Mouse (Mus musculus) neural tube, embryonic 13.5 days (tissue): Measurements from ENCODE around the gene Arsg. TPM values are rescaled to one million over a fixed set of nuclear protein-coding genes. Genes with fewer than 3 reads are reported as not detected.

Experiments used
- ATAC-seq: fragments of 200-750 bp; cut with Nextera tagmentation; 2 replicates; pipeline ENCODE4 v1.8.0; 2017; ENCODE audit warnings: low read depth, mild to moderate bottlenecking, moderate TSS enrichment, moderate library complexity
- H3K27ac ChIP-seq: fragments of 300-500 bp; sonication (generic); replicated peaks from 2 replicates; pipeline ENCODE4 v1.5.1; 2015; ENCODE audit warnings: moderate library complexity, mild to moderate bottlenecking, inconsistent platforms
- H3K27me3 ChIP-seq: fragments of 300-500 bp; sonication (generic); 2 replicates; pipeline ENCODE4 v1.6.1; 2015; ENCODE audit warnings: mild to moderate bottlenecking, inconsistent platforms
- H3K36me3 ChIP-seq: fragments of 300-500 bp; sonication (generic); 2 replicates; pipeline ENCODE4 v1.6.1; 2015; ENCODE audit warnings: mild to moderate bottlenecking, inconsistent platforms
- H3K4me1 ChIP-seq: fragments of 300-500 bp; sonication (generic); replicated peaks from 2 replicates; pipeline ENCODE4 v1.6.1; 2015; ENCODE audit warnings: inconsistent platforms
- H3K4me2 ChIP-seq: fragments of 300-500 bp; sonication (generic); 2 replicates; pipeline ENCODE4 v1.6.1; 2015; ENCODE audit warnings: inconsistent platforms, mild to moderate bottlenecking, moderate library complexity
- H3K4me3 ChIP-seq: fragments of 300-500 bp; sonication (generic); 2 replicates; pipeline ENCODE4 v1.5.1; 2015; ENCODE audit warnings: mild to moderate bottlenecking, inconsistent platforms
- H3K9ac ChIP-seq: fragments of 300-500 bp; sonication (generic); 2 replicates; pipeline ENCODE4 v1.6.1; 2015; ENCODE audit warnings: moderate library complexity, mild to moderate bottlenecking, inconsistent platforms
- H3K9me3 ChIP-seq: fragments of 300-500 bp; sonication (generic); 2 replicates; pipeline ENCODE4 v1.6.1; 2016; ENCODE audit warnings: inconsistent platforms
- WGBS: fragments of 180-500 bp; shearing (Covaris S2); methylation state at CpG from one replicate; pipeline ENCODE4 v1.1.7; 2015; 5-methylcytosine and 5-hydroxymethylcytosine counted together
- polyA plus RNA-seq: library from polyadenylated mRNA; unstranded; fragments of >200 nt; fragmentation: Nextera tagmentation; extraction: Ambion mirVana; gene quantifications from 2 replicates; pipeline ENCODE4 v1.2.1, GENCODE M21; 2015

Arsg gene
- polyA plus RNA-seq, 1 experiment from 2014 or later = 3.0 TPM

DNA sequence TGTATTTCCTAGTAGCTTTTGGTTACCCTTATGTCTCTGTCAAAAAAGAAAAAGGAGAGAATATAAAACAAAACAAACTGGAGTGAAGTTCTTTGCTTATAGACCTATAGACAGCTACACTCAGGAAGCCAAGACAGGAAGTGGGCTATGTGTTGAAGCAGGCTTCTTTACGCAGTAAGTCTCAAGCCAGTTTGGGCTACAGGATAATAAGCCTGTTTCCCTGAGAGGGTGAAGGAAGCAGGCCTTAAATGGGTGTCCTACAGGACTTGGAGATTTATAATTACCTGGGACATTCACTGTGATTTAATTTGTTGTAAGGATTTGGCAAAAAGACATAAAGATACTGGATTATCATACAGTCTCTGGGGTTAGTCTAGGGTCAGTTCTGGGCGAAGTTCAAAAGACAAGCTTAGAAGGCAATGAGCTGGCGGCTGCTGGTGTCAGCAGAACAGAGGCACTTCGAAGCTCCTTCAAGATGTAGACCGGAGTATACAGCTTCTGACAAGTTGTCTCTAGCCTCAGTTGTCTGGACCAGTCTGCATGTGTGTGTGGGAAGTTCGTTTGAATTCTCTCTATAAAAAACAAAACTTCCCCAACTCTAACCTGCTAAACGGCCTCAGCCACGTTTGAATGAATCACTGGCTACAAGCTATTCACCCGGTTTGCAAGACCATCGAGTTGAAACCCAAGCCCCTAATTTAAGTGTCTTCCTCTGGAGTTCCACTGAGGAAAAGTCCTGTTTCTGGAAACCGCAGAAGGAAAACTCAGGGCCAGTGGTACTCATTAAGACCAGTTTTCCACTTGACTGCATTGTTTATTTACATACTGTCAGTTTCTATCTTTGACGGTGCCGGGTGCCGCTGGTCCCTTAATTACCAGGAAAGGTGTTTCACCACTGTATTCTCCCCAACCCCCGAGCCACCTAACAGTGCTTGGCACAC lies 2.0 kb upstream of the Arsg start:
- H3K4me1 ChIP-seq = peaks cover 33% of the 10 kb centered on the region
- H3K27ac ChIP-seq = no peak overlapping the region
- H3K9me3 ChIP-seq = no peaks in the 10 kb centered on the region
- WGBS = 33% methylated on average over 15 of the region's 15 CpGs
- H3K4me3 ChIP-seq = peak overlapping the region; percentile 78
- no peak for ATAC-seq
- no peaks in the 10 kb centered on the region for H3K36me3 ChIP-seq
- peaks cover 9% of the 10 kb centered on the region; the same call in 1 of the 2 replicates for H3K27me3 ChIP-seq
- peak overlapping the region; percentile 93 for H3K4me2 ChIP-seq
- 0 out of 2 replicates have a peak overlapping the region, but pooled peaks have one; percentile 92 for H3K9ac ChIP-seq

DNA sequence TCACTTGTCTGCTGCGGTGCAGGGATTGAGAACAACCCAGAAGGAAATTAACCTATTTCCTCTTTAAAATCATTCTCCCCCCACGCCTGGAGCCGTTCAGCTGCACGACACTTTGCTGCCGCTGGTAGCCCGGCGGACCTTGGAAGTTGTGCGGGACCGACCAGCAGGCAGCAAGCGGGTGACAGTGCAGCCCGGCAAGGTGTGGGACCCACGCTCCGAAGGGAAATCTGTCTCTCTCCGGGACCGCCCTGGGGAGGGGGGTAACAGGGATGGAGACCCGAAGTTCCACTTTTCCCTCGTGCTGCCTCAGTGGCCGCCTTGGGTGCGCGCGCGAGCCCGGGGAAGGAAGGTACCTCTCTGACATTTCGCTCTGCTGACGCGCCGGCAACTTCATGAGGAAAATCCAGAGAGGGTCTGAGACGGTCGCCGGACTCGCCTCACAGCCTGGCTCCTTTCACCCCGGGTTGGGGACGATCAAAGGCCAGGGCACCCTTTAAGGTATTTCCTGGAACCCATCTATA lies 943 bp upstream of the Arsg start:
- H3K36me3 ChIP-seq = no peaks in the 10 kb centered on the region
- H3K4me1 ChIP-seq = peaks cover 44% of the 10 kb centered on the region
- no peaks in the 10 kb centered on the region for H3K9me3 ChIP-seq
- no peak overlapping the region for H3K27ac ChIP-seq
- ATAC-seq = no peak
- peak overlapping the region; percentile 92 for H3K9ac ChIP-seq
- peak overlapping the region; percentile 78 for H3K4me3 ChIP-seq
- peak overlapping the region; percentile 93 for H3K4me2 ChIP-seq
- peaks cover 9% of the 10 kb centered on the region; the same call in 1 of the 2 replicates for H3K27me3 ChIP-seq
- WGBS = 0% methylated on average over 33 of the region's 33 CpGs

DNA sequence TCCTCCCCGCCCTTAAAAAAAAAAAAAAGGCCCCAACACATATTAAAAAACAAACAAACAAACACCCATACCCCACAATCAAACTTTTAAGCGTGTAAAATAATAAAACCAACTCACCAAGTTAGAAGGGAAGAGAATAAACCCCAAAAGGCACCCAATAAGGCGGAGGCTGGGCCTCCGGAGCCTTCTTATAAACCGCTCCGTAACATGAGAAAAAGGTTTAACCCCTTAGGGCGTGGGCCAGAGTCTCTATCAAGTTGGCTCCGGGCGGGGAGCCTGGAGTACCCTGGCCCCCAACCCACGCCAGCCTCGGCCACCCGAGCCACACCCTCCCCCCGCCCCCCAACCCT lies 378 bp upstream of the Arsg start:
- H3K36me3 ChIP-seq = no peaks in the 10 kb centered on the region
- ATAC-seq = peak; percentile 55
- peak overlapping the region; percentile 78 for H3K4me3 ChIP-seq
- H3K4me1 ChIP-seq = peaks cover 49% of the 10 kb centered on the region
- under 1% methylated on average over 12 of the region's 13 CpGs for WGBS
- peaks cover 9% of the 10 kb centered on the region; the same call in 1 of the 2 replicates for H3K27me3 ChIP-seq
- peak overlapping the region; percentile 95 for H3K27ac ChIP-seq
- H3K9me3 ChIP-seq = no peaks in the 10 kb centered on the region
- peak overlapping the region; percentile 92 for H3K9ac ChIP-seq
- peak overlapping the region; percentile 93 for H3K4me2 ChIP-seq

DNA sequence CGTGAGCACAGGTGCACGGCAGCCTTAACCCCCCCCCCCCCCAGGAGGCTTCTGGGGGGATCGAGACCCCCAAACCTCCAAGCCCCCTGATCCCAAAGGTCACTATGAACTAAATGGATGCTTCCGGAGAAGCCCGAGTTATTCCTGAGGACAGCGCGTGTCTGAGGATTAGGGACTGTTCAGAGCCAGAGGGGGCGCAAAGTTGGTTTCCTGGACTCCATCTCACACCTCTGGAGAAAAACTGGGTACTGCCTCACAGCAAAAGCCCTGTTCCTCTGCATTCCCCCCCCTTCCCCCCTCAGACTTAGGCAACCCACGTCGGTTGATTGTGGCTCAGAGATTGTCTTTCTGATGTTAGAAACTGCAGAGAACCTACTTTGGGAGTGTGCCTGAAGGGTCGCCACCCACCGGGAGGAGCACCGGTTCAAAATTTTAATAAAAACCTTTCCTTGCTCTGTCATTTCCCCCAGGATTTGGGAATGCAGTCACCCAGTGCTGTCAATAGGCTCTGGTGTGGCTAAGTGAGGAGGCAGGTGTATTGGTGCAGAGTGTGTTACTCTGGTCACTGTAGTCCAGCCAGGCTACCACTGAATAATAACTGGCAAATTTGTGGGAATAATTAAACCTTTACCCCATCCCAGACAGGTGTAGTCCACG lies 1.0 kb downstream of the Arsg start:
- Histone ChIP-seq H3K9ac (peak overlapping the region; percentile 92), H3K4me3 (peak overlapping the region; percentile 78), H3K27ac (peak overlapping the region; percentile 95), H3K27me3 (peaks cover 9% of the 10 kb centered on the region; the same call in 1 of the 2 replicates), H3K36me3 (no peaks in the 10 kb centered on the region), H3K4me1 (peaks cover 54% of the 10 kb centered on the region), H3K9me3 (no peaks in the 10 kb centered on the region), H3K4me2 (peak overlapping the region; percentile 93)
- ATAC-seq = peak; percentile 44
- WGBS = 11% methylated on average over 14 of the region's 14 CpGs

DNA sequence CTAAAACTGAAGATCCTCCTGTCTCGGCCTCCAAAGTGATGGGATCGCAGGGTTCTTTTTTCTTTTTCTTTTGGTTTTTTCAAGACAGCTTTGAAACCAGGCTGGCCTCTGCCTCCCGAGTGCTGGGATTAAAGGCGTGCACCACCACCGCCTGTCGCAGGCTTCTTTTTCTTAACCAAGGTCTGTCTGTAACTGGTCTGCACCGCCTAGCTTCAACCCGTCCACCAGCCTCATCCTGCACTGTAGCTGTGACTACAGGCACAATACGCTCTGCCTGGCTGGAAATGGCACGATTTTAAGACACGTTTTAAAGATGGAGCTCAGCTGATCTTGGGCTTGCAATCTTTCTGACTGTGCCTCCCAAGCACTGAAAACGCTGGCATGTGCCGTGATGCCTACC lies 1.7 kb downstream of the Arsg start:
- 0 out of 2 replicates have a peak overlapping the region, but pooled peaks have one; percentile 93 for H3K4me2 ChIP-seq
- H3K27ac ChIP-seq = no peak overlapping the region
- H3K9me3 ChIP-seq = no peaks in the 10 kb centered on the region
- no peak overlapping the region for H3K9ac ChIP-seq
- ATAC-seq = no peak
- no peaks in the 10 kb centered on the region for H3K36me3 ChIP-seq
- H3K4me3 ChIP-seq = no peak overlapping the region
- H3K27me3 ChIP-seq = peaks cover 9% of the 10 kb centered on the region; the same call in 1 of the 2 replicates
- H3K4me1 ChIP-seq = peaks cover 54% of the 10 kb centered on the region
- WGBS = 84% methylated on average over 13 of the region's 13 CpGs

DNA sequence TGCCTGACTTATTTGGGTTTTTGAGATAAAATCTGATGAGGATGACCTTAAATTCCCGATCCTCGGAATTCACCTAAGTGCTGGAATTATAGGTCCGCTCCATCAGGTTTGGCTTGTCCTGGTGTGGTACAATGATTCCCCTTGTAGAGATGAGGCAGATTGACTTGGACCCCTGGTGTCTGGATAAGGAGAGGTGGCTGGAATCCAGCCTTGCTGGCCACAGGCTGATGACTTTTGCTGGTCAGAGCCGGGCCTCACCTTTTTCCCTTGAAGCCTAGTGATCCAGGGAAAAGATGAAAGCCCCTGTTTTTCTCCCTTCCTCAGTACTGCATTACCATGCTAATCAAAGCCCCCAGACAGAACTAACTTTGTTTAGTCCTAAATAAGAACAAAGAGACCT lies 2.5 kb downstream of the Arsg start:
- 66% methylated on average over 4 of the region's 4 CpGs for WGBS
- H3K27ac ChIP-seq = peak overlapping the region; percentile 20
- H3K4me3 ChIP-seq = no peak overlapping the region
- peaks cover 54% of the 10 kb centered on the region for H3K4me1 ChIP-seq
- peaks cover 9% of the 10 kb centered on the region; the same call in 1 of the 2 replicates for H3K27me3 ChIP-seq
- H3K9ac ChIP-seq = no peak overlapping the region
- ATAC-seq = no peak
- no peaks in the 10 kb centered on the region for H3K36me3 ChIP-seq
- H3K9me3 ChIP-seq = no peaks in the 10 kb centered on the region
- H3K4me2 ChIP-seq = no peak overlapping the region

DNA sequence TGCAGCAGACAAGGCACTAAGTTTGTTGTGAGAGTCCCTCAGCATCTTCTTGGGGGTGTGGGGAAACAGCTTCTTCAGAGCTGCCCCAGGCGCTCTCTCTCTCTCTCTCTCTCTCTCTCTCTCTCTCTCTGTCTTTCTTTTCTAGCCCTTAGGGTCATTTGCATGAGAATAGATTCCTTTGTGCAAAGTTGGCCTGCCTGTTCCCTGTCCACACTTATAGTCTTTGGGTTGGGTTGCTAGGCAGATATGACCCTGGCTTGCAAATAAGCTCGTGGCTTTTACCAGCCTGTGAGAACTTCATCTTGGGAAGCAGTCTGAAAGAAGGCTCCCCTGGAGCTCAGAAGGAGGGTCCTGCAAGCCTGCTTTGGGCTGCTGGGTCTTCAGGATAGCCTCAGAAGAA lies 3.1 kb downstream of the Arsg start:
- peaks cover 7% of the 10 kb centered on the region; the same call in 1 of the 2 replicates for H3K27me3 ChIP-seq
- no peaks in the 10 kb centered on the region for H3K36me3 ChIP-seq
- no peak for ATAC-seq
- H3K4me3 ChIP-seq = no peak overlapping the region
- no peak overlapping the region for H3K9ac ChIP-seq
- H3K27ac ChIP-seq = peak overlapping the region; percentile 20
- no peaks in the 10 kb centered on the region for H3K9me3 ChIP-seq
- peaks cover 52% of the 10 kb centered on the region for H3K4me1 ChIP-seq
- WGBS = 9% methylated on average over 2 of the region's 2 CpGs
- no peak overlapping the region for H3K4me2 ChIP-seq

DNA sequence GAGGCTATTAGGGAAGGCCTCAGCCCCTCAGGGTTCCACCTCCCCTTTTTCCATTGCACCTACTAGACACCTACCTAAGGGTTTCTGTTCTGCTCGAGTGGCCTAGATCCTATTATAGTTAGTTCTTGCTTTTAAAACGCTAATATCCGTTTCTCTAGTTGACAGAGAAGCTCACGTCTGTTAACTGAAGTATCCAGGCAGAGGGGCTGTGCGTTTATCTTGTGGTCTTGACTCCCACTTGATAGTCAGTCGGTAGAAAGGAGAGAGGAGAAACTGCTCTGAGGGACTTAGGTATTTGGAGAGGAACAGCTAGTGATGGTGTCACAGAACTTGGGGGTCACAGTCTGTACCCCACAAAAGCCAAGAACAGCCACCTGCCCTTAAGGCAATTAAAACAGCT lies 3.5 kb downstream of the Arsg start:
- H3K27ac ChIP-seq = peak overlapping the region; percentile 20
- WGBS = 21% methylated on average over 6 of the region's 6 CpGs

DNA sequence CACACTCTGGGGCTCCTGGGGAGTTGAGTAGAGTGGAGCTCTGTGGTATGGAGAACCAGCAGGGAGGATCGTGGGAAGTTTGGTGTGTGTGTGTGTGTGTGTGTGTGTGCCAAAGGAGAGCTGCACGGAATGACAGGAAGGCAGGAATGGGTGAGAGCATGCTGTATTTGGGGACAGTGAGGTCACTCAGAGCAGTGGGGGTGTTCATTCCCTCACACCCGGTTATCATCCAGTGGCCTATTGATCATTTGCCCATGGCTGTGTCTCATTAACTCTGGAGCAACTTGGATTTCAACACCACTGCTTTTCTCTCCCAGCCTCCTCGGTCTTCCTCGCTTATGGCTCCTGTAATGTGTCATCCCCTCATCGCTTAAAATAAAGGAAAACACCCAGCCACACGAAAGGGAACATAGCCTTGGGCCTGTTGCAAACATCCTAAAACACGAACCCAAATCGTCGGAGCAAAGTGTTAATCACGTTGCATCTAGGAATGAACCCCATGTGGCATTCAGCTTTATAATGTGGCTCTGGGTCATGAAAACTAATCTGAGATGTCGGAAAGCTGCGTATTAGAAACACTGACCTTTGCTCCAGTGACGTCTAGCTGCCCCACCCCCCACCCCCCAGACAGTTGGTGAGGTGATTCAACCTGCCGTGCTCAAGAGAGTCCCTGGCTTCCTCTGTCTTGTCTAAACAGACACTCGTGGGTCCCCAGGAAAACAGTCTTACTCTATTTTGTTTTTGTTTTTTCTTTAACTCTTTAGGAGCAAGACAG lies 4.6 kb downstream of the Arsg start:
- 60% methylated on average over 16 of the region's 16 CpGs for WGBS
- no peak for ATAC-seq
- Histone ChIP-seq H3K27ac (no peak overlapping the region), H3K4me2 (no peak overlapping the region), H3K9me3 (no peaks in the 10 kb centered on the region), H3K27me3 (no peaks in the 10 kb centered on the region; the same call in 1 of the 2 replicates), H3K4me3 (no peak overlapping the region), H3K36me3 (no peaks in the 10 kb centered on the region), H3K9ac (no peak overlapping the region), H3K4me1 (peaks cover 38% of the 10 kb centered on the region)

More for the DNA sequence above, 3.5 kb downstream of the Arsg start:
- no peak for ATAC-seq
- Histone ChIP-seq H3K4me3 (no peak overlapping the region), H3K9ac (no peak overlapping the region), H3K4me2 (no peak overlapping the region), H3K9me3 (no peaks in the 10 kb centered on the region), H3K36me3 (no peaks in the 10 kb centered on the region), H3K4me1 (peaks cover 48% of the 10 kb centered on the region), H3K27me3 (peaks cover 3% of the 10 kb centered on the region; the same call in 1 of the 2 replicates)

DNA sequence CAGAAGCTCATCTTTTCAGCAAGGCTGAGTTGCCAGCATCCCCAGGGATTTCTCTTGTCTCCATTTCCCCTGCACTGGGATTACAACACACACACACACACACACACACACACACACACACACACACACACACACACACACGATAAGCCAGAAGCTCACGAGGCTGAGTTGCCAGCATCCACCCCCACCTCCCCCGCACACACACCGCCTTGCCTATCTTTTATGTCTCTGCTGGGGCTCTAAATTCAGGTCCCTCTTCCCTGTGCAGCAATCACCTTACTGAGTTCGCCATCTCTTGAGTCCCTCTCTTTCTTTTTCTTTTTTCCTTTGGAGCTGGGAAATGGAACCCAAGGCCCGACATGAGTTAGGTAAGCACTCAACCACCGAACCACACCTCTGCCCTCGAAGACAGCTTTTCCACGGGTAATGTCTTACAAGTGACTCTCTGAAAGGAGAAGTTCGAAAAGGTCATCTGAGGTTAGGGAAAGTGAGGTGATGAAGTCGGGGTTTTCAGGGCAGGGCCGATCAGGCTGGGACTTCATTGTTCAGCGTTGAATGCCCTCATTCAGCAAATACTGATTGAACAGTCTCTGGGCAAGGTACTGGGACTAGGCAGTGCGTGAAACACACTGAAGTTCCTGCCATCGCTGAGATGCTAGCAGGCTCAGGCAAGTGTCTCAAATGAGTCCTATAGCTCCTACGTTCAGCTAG lies 6.6 kb downstream of the Arsg start:
- WGBS = 45% methylated on average over 16 of the region's 16 CpGs
- Histone ChIP-seq H3K4me1 (peaks cover 30% of the 10 kb centered on the region), H3K4me3 (no peak overlapping the region), H3K9ac (no peak overlapping the region), H3K27ac (no peak overlapping the region), H3K4me2 (no peak overlapping the region), H3K36me3 (no peaks in the 10 kb centered on the region), H3K27me3 (no peaks in the 10 kb centered on the region; the same call in 1 of the 2 replicates), H3K9me3 (no peaks in the 10 kb centered on the region)
- ATAC-seq = no peak

DNA sequence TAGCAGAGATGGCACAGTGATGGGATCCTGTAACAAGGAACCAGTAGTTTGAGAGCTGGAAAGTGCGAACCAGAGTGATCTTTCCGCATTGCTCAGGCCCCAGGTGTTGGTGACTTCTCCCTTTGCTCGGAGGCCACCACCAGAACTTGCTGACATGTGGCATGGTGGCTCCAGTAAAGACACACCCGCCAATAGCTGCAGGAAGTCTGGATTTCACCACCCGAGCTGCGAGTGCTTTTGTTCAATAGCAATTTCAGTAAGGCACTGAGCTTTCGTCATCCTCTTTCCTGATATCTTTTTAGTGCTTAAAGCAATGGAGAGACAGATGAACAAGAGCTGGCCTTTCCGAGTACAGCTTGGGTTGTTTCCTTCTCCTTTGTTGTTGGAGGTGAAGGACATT lies 7.3 kb downstream of the Arsg start:
- 77% methylated on average over 8 of the region's 8 CpGs for WGBS
- ATAC-seq = no peak
- H3K9me3 ChIP-seq = no peaks in the 10 kb centered on the region

More for the DNA sequence above, 7.3 kb downstream of the Arsg start:
- H3K4me3 ChIP-seq = no peak overlapping the region
- no peak overlapping the region for H3K9ac ChIP-seq
- H3K27me3 ChIP-seq = no peaks in the 10 kb centered on the region; the same call in 1 of the 2 replicates
- no peak overlapping the region for H3K27ac ChIP-seq
- H3K4me1 ChIP-seq = peaks cover 27% of the 10 kb centered on the region
- H3K4me2 ChIP-seq = no peak overlapping the region
- H3K36me3 ChIP-seq = no peaks in the 10 kb centered on the region
